Mouse (Mus musculus): ENCODE measurements around the gene Tcf25. TPM values are rescaled to one million over a fixed set of nuclear protein-coding genes. Genes with fewer than 3 reads are reported as not detected.
"Not testable (repeated sequence)": the region's sequence is repeated elsewhere in the genome, so short reads cannot be mapped to it uniquely, and the experiment has no call there.

Gene Tcf25
- total RNA-seq, 2 experiments from 2014 or later, result 543 to 593 TPM

- intact Hi-C loops (cut with DNase I), result no loop called here
- peak in 1 of 2 experiments; percentile 65 for DNase-seq (ENCODE audit: low spot score in 2 of 2)
These were observed 33.2 kb downstream of the Tcf25 start, which contains the start of gene Mc1r for GRCm38 (mm10) chr8:123406786-123407185. TSS of gene Mc1r (plus strand) at chr8:123407107.

GRCm38 (mm10) chr8:123407612-123408011 is 34.1 kb downstream of the Tcf25 start:
- no peak for DNase-seq (ENCODE audit: low spot score in 2 of 2)
- intact Hi-C loops (cut with DNase I), result no loop called here

GRCm38 (mm10) chr8:123408586-123409544 is 35.3 kb downstream of the Tcf25 start:
- DNase-seq (ENCODE audit: low spot score in 2 of 2), result no peak
- intact Hi-C loops (cut with DNase I), result no loop called here

GRCm38 (mm10) chr8:123410049-123410587 is 36.6 kb downstream of the Tcf25 start:
- no peak for DNase-seq (ENCODE audit: low spot score in 2 of 2)

GRCm38 (mm10) chr8:123410788-123411187 is 37.2 kb downstream of the Tcf25 start:
- no peak for DNase-seq (ENCODE audit: low spot score in 2 of 2)
- intact Hi-C loops (cut with DNase I), result no loop called here

More at GRCm38 (mm10) chr8:123410049-123410587, 36.6 kb downstream of the Tcf25 start:
- intact Hi-C loops (cut with DNase I), result no loop called here

GRCm38 (mm10) chr8:123411246-123411645 is 37.7 kb downstream of the Tcf25 start, which contains the start of gene Tubb3:
TSS of gene Tubb3 (plus strand) at chr8:123411424.
- peak; percentile 90 to 93 for DNase-seq (ENCODE audit: low spot score in 2 of 2)
- intact Hi-C loops (cut with DNase I), result no loop called here

GRCm38 (mm10) chr8:123411781-123412327 is 38.3 kb downstream of the Tcf25 start:
- no peak for DNase-seq (ENCODE audit: low spot score in 2 of 2)
- intact Hi-C loops (cut with DNase I), result loop anchor here (2.0 kb wide), 1 partner anchor 31 kb away; no protein-coding TSS in a partner anchor

- intact Hi-C loops (cut with DNase I), result loop anchor here (2.0 kb wide), 1 partner anchor 30 kb away; no protein-coding TSS in a partner anchor
- peak; percentile 77 to 81 for DNase-seq (ENCODE audit: low spot score in 2 of 2)
These were observed 39.1 kb downstream of the Tcf25 start for GRCm38 (mm10) chr8:123412560-123413170.

GRCm38 (mm10) chr8:123414255-123414654 is 40.7 kb downstream of the Tcf25 start:
- intact Hi-C loops (cut with DNase I), result no loop called here
- DNase-seq (ENCODE audit: low spot score in 2 of 2), result no peak

GRCm38 (mm10) chr8:123414997-123415696 is 41.6 kb downstream of the Tcf25 start:
- DNase-seq (ENCODE audit: low spot score in 2 of 2); intact Hi-C loops (cut with DNase I): not testable (repeated sequence)

- DNase-seq (ENCODE audit: low spot score in 2 of 2), result no peak
- intact Hi-C loops (cut with DNase I), result no loop called here
These were observed 42.7 kb downstream of the Tcf25 start for GRCm38 (mm10) chr8:123415967-123416943.

- no peak for DNase-seq (ENCODE audit: low spot score in 2 of 2)
- intact Hi-C loops (cut with DNase I), result no loop called here
These were observed 43.5 kb downstream of the Tcf25 start for GRCm38 (mm10) chr8:123416944-123417555.

GRCm38 (mm10) chr8:123419711-123420110 is 46.2 kb downstream of the Tcf25 start:
- no peak for DNase-seq (ENCODE audit: low spot score in 2 of 2)
- intact Hi-C loops (cut with DNase I), result no loop called here

- intact Hi-C loops (cut with DNase I), result no loop called here
- no peak for DNase-seq (ENCODE audit: low spot score in 2 of 2)
These were observed 47.1 kb downstream of the Tcf25 start for GRCm38 (mm10) chr8:123420525-123421281.

- DNase-seq (ENCODE audit: low spot score in 2 of 2), result no peak
- intact Hi-C loops (cut with DNase I), result no loop called here
These were observed 47.8 kb downstream of the Tcf25 start for GRCm38 (mm10) chr8:123421325-123421724.

- DNase-seq (ENCODE audit: low spot score in 2 of 2), result peak; percentile 79 to 81
- intact Hi-C loops (cut with DNase I), result no loop called here
These were observed 48.7 kb downstream of the Tcf25 start for GRCm38 (mm10) chr8:123422056-123422780.

All from left cerebral cortex, postnatal 36 days (tissue).